Mouse (Mus musculus): ENCODE results near the gene Grid2ip.
"Not testable (repeated sequence)": the region's sequence is repeated elsewhere in the genome, so short reads cannot be mapped to it uniquely, and the experiment has no call there.

The Grid2ip gene

DNA sequence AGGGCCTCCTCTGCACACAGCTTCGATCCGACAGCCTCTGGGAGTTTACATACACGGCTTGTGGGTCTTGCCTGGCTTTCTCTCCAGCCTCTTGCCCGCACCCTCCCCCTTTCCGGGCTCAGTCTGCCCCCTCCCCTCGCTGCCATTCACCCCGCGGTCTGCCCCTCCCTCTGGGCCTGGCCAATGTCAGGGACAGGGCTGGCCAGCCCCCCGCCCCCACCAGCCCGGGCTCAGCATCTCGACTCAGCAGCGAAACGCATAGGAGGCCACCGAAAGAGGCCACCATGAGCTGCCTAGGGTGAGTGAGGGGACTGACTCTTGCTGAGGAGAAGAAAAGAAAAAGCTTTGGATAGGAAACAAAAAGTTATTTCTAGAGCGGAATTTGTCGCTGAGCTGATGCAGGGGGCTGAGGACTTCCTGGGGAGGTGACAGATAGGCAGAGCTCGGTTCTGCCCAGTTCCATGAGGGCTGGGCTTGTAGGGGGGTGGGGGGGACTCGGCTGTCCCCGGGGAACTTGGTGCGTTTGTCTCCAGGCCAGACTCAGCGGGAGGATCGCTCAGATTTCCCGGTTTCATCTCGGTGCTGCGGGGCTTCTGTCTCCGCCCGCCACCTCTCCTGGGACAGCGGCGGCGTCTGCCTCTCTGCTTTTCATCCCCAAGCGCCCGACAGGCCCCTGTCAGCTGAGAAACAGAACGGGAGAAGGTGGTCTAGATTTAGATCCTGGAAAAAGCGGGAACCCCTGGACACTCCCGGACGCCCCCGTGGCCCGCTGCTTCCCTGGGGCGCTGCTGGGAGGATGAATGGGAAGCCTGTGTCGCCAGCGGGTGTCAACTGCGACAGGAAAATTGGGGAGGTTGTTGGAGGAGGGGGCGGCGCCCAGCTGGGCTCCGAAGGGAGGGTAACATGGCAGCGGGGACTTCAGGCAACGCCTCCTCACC, 6.8 kb downstream of the Grid2ip start:
- no peak for DNase-seq (ENCODE audit: low read depth, low spot score)

DNA sequence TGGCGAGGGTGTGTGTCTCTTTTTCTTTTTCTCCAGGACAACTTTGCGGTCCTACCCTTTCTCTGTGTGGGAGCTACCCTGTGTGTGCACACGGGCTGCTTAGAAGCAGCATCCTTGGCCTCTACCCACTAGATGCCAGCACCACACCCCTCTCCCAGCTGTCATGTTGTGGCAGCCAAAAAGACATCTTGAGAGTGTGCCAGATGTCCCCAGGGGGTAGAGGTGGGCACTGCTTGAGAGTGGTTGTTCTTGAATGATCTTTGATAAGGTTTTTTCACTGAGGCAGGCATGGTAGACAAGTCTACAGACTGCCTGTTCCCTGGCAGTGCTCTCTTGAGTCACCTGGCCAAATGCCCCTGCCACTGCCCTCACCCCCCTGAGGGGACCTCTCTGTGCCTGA, 10.8 kb downstream of the Grid2ip start:
- no peak for DNase-seq (ENCODE audit: low read depth, low spot score)

GRCm38 (mm10) chr5:143369611-143370255, 12.6 kb downstream of the Grid2ip start:
- no peak for DNase-seq (ENCODE audit: low read depth, low spot score)

GRCm38 (mm10) chr5:143370416-143371145, 13.4 kb downstream of the Grid2ip start:
- no peak for DNase-seq (ENCODE audit: low read depth, low spot score)

DNA sequence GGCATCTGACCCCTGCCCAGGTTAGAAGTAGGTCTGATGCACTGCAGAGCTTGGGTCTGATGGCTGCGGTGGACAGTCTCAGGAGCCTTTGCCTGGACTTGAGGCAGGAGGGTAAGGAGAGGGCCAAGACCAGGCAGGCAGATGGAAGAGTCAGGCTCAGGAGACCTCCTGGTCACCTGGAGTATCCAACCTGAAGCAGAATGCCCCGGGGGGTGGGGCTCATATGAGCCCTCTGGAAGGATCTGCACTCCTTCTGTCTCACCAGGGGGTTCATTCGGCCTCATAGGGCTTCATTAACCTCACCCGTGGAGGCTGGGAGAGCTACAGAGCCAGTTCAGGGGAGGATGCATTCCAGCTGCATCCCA, 14.0 kb downstream of the Grid2ip start:
- DNase-seq (ENCODE audit: low read depth, low spot score), result no peak

GRCm38 (mm10) chr5:143372818-143373217, 15.7 kb downstream of the Grid2ip start:
- no peak for DNase-seq (ENCODE audit: low read depth, low spot score)

- DNase-seq (ENCODE audit: low read depth, low spot score), result no peak
Observed at GRCm38 (mm10) chr5:143375242-143375641, 18.1 kb downstream of the Grid2ip start.

DNA sequence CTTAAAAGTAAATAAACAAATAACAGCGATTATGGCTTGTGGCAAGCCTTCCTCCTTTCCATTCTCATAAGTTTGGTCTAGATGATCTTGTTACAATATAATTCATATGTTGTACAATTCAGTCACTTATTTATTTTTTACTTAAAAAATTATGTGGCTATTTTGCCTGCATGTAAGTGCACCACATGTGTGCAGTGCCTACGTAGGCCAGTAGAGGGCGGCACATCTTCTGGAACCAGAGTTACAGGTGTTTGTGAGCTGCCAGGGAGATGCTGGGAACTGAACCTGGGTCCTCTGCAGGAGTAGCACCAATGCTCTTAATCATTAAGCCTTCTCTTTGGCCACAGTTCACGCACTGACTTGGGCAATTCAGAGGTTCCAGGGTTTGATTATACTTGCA, 19.0 kb downstream of the Grid2ip start:
- no peak for DNase-seq (ENCODE audit: low read depth, low spot score)

- no peak for DNase-seq (ENCODE audit: low read depth, low spot score)
Observed at GRCm38 (mm10) chr5:143386797-143387621, 29.9 kb downstream of the Grid2ip start.

- no peak for DNase-seq (ENCODE audit: low read depth, low spot score)
Observed at GRCm38 (mm10) chr5:143394184-143394583, 37.0 kb downstream of the Grid2ip start.

GRCm38 (mm10) chr5:143394966-143395365, 37.8 kb downstream of the Grid2ip start:
- not testable (repeated sequence) for DNase-seq (ENCODE audit: low read depth, low spot score)

- no peak for DNase-seq (ENCODE audit: low read depth, low spot score)
Observed at GRCm38 (mm10) chr5:143395649-143396048, 38.5 kb downstream of the Grid2ip start.

- DNase-seq (ENCODE audit: low read depth, low spot score), result no peak
Observed at GRCm38 (mm10) chr5:143400501-143400900, 43.4 kb downstream of the Grid2ip start.

GRCm38 (mm10) chr5:143401556-143401955, 44.4 kb downstream of the Grid2ip start:
- DNase-seq (ENCODE audit: low read depth, low spot score), result no peak

- DNase-seq (ENCODE audit: low read depth, low spot score), result peak; percentile 42
Observed at GRCm38 (mm10) chr5:143403221-143404147, 46.3 kb downstream of the Grid2ip start, which contains the start of gene Kdelr2. Gene Kdelr2, plus strand, starts transcription at chr5:143403838.

- DNase-seq (ENCODE audit: low read depth, low spot score), result no peak
Observed at GRCm38 (mm10) chr5:143404148-143404930, 47.2 kb downstream of the Grid2ip start.

- no peak for DNase-seq (ENCODE audit: low read depth, low spot score)
Observed at GRCm38 (mm10) chr5:143405200-143405599, 48.1 kb downstream of the Grid2ip start.

DNA sequence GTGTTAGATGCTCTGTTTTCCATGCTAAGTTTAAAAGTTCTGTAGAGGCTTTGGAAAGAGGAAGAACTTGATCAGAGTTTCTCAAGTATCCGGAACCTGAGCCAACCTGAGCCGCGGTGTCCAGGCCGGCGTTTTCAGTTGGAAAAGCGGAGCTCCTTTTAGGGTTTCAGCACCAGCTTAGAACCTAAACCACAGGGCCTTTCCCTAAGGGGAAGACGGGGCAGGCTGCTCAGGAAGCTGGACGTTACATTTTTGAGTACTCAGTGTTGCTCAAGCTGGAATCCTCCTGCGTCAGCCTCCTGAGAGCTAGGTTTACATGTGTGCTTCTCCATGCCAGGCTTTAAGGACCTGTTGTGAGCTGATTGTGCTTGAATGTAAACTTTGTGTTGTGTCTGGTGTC, 49.4 kb downstream of the Grid2ip start:
- no peak for DNase-seq (ENCODE audit: low read depth, low spot score)

- DNase-seq (ENCODE audit: low read depth, low spot score), result no peak
Observed at GRCm38 (mm10) chr5:143409239-143409638, 52.1 kb downstream of the Grid2ip start.

Measured in WW6 (cell line).